Mouse (Mus musculus) forebrain, embryonic 14.5 days (tissue): Measurements from ENCODE around the gene Gpx6. TPM values are rescaled to one million over a fixed set of nuclear protein-coding genes. Genes with fewer than 3 reads are reported as not detected.

Experiments
- ATAC-seq: fragments of 200-750 bp; cut with Nextera tagmentation; 2 replicates; pipeline ENCODE4 v1.8.0; 2017; ENCODE audit warnings: mild to moderate bottlenecking, moderate library complexity
- DNase-seq: peaks from one replicate; pipeline ENCODE4 v3.0.0-alpha.2; 2015; ENCODE audit warnings: low spot score
- H3K27ac ChIP-seq: fragments of 300-500 bp; sonication (generic); 2 replicates; pipeline ENCODE4 v1.5.1; 2014; ENCODE audit warnings: low read depth, mild to moderate bottlenecking, control low read depth, low read length, moderate library complexity
- H3K27me3 ChIP-seq: fragments of 300-500 bp; sonication (generic); replicated peaks from 2 replicates; pipeline ENCODE4 v1.6.1; 2014; ENCODE audit warnings: low read length, control low read depth, mixed read lengths; ENCODE audit not compliant: control insufficient read depth, insufficient read depth
- H3K36me3 ChIP-seq: fragments of 300-500 bp; sonication (generic); 2 replicates; pipeline ENCODE4 v1.6.1; 2014; ENCODE audit warnings: low read length, control low read depth; ENCODE audit not compliant: control insufficient read depth, insufficient read depth
- H3K4me1 ChIP-seq: fragments of 300-500 bp; sonication (generic); 2 replicates; pipeline ENCODE4 v1.6.1; 2014; ENCODE audit warnings: antibody characterized with exemption, low read length, control low read depth; ENCODE audit not compliant: control insufficient read depth, insufficient read depth
- H3K4me2 ChIP-seq: fragments of 300-500 bp; sonication (generic); 2 replicates; pipeline ENCODE4 v1.6.1; 2014; ENCODE audit warnings: mild to moderate bottlenecking, control low read depth, low read length
- H3K4me3 ChIP-seq: fragments of 300-500 bp; sonication (generic); 2 replicates; pipeline ENCODE4 v1.5.1; 2014; ENCODE audit warnings: low read depth, low read length, control low read depth
- H3K9ac ChIP-seq: fragments of 300-500 bp; sonication (generic); 2 replicates; pipeline ENCODE4 v1.6.1; 2014; ENCODE audit warnings: mild to moderate bottlenecking, low read length, control low read depth, moderate library complexity
- H3K9me3 ChIP-seq: fragments of 300-500 bp; sonication (generic); replicated peaks from 2 replicates; pipeline ENCODE4 v1.6.1; 2016; ENCODE audit warnings: low read length, control low read depth, mixed read lengths; ENCODE audit not compliant: control insufficient read depth
- WGBS: fragments of 180-500 bp; shearing (Covaris S2); extraction: QIAGEN DNeasy Blood & Tissue Kit; methylation state at CpG from one replicate; pipeline ENCODE4 v1.1.7; 2014; 5-methylcytosine and 5-hydroxymethylcytosine counted together
- polyA plus RNA-seq: library from polyadenylated mRNA; unstranded; fragments of >200 nt; fragmentation: Nextera tagmentation; extraction: Ambion mirVana; gene quantifications from 2 replicates; pipeline ENCODE4 v1.2.1, GENCODE M21; 2014

Gpx6 gene
- polyA plus RNA-seq, 1 experiment from 2014 or later, result not detected

DNA sequence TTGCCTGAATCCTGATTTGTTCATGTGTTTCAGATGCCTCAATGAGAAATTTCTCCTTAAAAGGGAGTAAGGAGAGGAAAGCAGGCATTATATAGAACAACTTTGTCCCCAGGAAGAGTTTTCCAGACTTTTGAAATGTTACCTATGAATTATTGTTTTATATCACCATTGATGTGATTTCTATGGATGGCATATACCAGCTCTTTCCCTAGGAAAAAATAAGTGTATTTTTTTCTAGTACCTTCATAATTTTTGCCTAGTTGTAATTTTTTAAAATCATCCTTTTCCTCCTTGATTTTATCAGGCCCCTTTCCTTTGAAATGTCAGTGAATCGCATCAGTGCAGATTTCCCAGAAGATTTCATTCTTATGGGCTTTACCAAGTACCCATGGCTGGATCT, 34.7 kb downstream of the Gpx6 start, which contains the start of gene Olfr1367:
Gene Olfr1367, plus strand, starts transcription at position 301 of the 400 bp plus-strand sequence.
- no peaks in the 10 kb centered on the region for H3K9me3 ChIP-seq
- no peaks in the 10 kb centered on the region for H3K4me1 ChIP-seq
- ATAC-seq (no peak), DNase-seq (no peak)
- H3K27me3 ChIP-seq, result no peaks in the 10 kb centered on the region
- no peak within 1 kb of the TSS for H3K9ac ChIP-seq
- H3K4me2 ChIP-seq, result no peak within 1 kb of the TSS
- H3K27ac ChIP-seq, result no peak within 1 kb of the TSS
- WGBS, result 88% methylated on average over 1 of the region's 1 CpGs
- H3K36me3 ChIP-seq, result no peaks in the 10 kb centered on the region
- no peak within 1 kb of the TSS for H3K4me3 ChIP-seq

DNA sequence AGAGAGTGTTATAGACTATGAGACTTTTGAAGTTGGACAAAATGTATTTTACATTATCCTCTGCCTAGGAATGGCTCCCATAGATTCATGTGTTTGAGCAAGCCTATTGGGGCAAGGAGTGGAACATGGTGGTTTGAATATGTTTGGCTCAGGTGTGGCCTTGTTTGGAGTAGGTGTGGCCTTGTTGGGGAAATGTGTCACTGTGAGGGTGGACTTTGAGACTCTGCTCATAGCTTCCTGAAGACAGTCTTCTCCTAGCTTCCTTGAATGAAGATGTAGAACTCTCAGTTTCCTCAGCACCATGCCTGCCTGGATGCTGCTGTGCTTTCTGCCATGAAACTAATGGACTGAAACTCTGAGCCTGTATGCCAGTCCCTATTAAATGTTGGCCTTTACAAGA, 38.7 kb downstream of the Gpx6 start:
- H3K27me3 ChIP-seq, result no peaks in the 10 kb centered on the region

DNA sequence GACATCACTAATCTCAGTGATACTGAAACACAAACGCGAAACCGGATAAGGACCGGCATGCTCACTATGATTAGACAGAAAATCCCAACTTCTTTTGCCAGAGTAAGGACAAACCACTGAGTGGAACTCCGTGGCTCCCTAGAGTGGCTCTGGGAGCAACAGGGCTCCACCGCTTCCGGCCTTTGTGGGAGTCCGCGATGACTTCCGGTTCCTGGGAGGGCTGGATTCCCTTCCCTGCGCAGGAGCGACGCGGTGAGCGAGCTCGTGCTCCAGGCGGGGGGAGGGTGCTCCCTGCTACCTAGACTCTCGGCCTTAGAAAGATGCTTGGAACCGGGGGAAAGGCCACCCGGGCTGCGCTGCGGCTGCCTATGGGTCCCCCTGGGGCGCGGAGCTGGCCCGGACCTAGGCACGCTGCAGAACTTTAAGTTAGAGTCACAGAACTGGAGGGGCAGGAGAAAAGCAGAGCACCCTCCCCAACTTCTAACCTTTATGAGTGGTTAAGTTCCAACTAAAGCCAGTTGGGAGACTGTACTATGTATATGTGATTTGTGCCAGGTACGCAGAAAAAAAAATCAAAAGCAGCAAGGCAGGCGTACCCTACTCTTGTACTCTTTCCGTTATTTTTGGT, 50.8 kb downstream of the Gpx6 start, which contains the start of gene Zscan12:
Gene Zscan12, plus strand, starts transcription at position 200 of the 628 bp plus-strand sequence.
- DNase-seq (peak; percentile 98), ATAC-seq (peak; percentile 100)
- Histone ChIP-seq H3K27ac (0 out of 2 replicates have a peak within 1 kb of the TSS, but pooled peaks have one; percentile 39), H3K4me3 (peak within 1 kb of the TSS; percentile 66), H3K4me2 (peak within 1 kb of the TSS; percentile 62), H3K4me1 (peaks cover 18% of the 10 kb centered on the region), H3K27me3 (no peaks in the 10 kb centered on the region), H3K36me3 (0 out of 2 replicates have a peak, but pooled peaks cover 2% of the 10 kb centered on the region), H3K9ac (peak within 1 kb of the TSS; percentile 85), H3K9me3 (no peaks in the 10 kb centered on the region)
- under 1% methylated on average over 29 of the region's 29 CpGs for WGBS

More for the DNA sequence above, 38.7 kb downstream of the Gpx6 start:
- Histone ChIP-seq H3K9ac (no peak overlapping the region), H3K4me1 (no peaks in the 10 kb centered on the region), H3K36me3 (no peaks in the 10 kb centered on the region), H3K27ac (no peak overlapping the region), H3K9me3 (no peaks in the 10 kb centered on the region), H3K4me3 (no peak overlapping the region), H3K4me2 (no peak overlapping the region)
- DNase-seq, result no peak
- no peak for ATAC-seq

DNA sequence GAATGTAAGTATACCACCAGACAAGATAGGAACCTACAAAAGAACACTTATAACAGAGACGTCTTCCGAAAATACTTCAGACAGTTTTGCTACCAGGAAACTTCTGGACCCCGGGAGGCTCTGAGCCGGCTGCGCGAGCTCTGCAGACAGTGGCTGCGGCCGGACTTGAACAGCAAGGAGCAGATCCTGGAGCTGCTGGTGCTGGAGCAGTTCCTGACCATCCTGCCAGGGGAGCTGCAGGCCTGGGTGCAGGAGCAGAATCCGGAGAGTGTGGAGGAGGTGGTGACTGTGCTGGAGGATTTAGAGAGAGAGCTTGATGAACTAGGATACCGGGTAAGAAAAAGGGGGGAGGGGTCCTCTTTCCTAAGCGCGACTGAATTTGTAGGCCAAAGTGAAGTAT, 51.8 kb downstream of the Gpx6 start:
- peak overlapping the region; percentile 62 for H3K4me2 ChIP-seq
- DNase-seq (no peak), ATAC-seq (no peak)
- H3K4me1 ChIP-seq, result peaks cover 18% of the 10 kb centered on the region
- H3K9me3 ChIP-seq, result no peaks in the 10 kb centered on the region
- no peak overlapping the region for H3K27ac ChIP-seq
- peak overlapping the region; percentile 66; the same call in 1 of the 2 replicates for H3K4me3 ChIP-seq
- H3K36me3 ChIP-seq, result peaks cover 7% of the 10 kb centered on the region
- H3K27me3 ChIP-seq, result no peaks in the 10 kb centered on the region
- WGBS, result 63% methylated on average over 12 of the region's 12 CpGs
- H3K9ac ChIP-seq, result peak overlapping the region; percentile 85

DNA sequence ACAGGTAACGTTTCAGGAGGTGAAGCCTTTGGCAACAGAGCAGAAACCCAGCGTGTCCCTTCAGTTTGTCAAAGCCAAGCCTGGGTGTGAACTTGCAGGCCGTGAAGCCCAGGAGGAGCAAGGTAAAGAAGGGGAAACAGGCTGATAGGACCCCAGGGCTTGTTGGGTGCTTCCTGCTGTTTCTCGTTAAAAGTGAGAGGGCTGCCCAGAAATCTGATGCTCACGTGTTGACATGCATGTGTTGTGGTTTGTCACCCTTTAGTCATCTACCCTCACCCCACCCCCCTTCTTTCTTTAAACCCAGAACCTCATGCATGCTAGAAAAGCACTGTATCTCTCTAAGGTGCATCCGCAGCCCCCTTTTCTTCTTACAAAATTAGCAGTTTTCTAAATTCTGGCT, 54.7 kb downstream of the Gpx6 start:
- DNase-seq (no peak), ATAC-seq (no peak)
- Histone ChIP-seq H3K9me3 (no peaks in the 10 kb centered on the region), H3K4me2 (no peak overlapping the region), H3K36me3 (peaks cover 35% of the 10 kb centered on the region), H3K4me1 (peaks cover 18% of the 10 kb centered on the region), H3K27me3 (no peaks in the 10 kb centered on the region), H3K9ac (no peak overlapping the region), H3K27ac (no peak overlapping the region), H3K4me3 (no peak overlapping the region)
- 78% methylated on average over 6 of the region's 6 CpGs for WGBS

Other genes starting within 250 kb of the Gpx6 start
- not detected in 2 replicates for gene Olfr1370, start 237.2 kb upstream of the Gpx6 start, polyA plus RNA-seq
- gene Olfr1369-ps1, start 200.6 kb upstream of the Gpx6 start, polyA plus RNA-seq, result not detected in 2 replicates
- not detected in 2 replicates for gene Olfr263, start 182.5 kb upstream of the Gpx6 start, polyA plus RNA-seq
- not detected in 2 replicates for gene Olfr1368, start 166.3 kb upstream of the Gpx6 start, polyA plus RNA-seq
- 80.7 and 82.3 TPM in 2 replicates for gene Trim27, start 132.7 kb upstream of the Gpx6 start, polyA plus RNA-seq
- gene Gpx5, start 19.4 kb upstream of the Gpx6 start, polyA plus RNA-seq, result not detected in 2 replicates
- gene Olfr1367, start 34.8 kb downstream of the Gpx6 start, polyA plus RNA-seq, result not detected in 2 replicates
- 14.7 and 15.0 TPM in 2 replicates for gene Zscan12, start 50.7 kb downstream of the Gpx6 start, polyA plus RNA-seq
- 78.3 and 80.5 TPM in 2 replicates for gene Zkscan3, start 90.6 kb downstream of the Gpx6 start, polyA plus RNA-seq
- gene Pgbd1, start 128.9 kb downstream of the Gpx6 start, polyA plus RNA-seq, result 3.5 and 3.7 TPM in 2 replicates
- 10.4 TPM in 2 replicates for gene Zscan26, start 141.6 kb downstream of the Gpx6 start, polyA plus RNA-seq
- gene Nkapl, start 156.4 kb downstream of the Gpx6 start, polyA plus RNA-seq, result 3.8 TPM in 2 replicates
- gene Zkscan4, start 166.8 kb downstream of the Gpx6 start, polyA plus RNA-seq, result 7.5 and 8.2 TPM in 2 replicates
- not detected in 2 replicates for gene Gm10065, start 167.3 kb downstream of the Gpx6 start, polyA plus RNA-seq
- 0.36 and 0.78 TPM in 2 replicates for gene AK157302, start 183.1 kb downstream of the Gpx6 start, polyA plus RNA-seq
- gene Gm11273, start 189.3 kb downstream of the Gpx6 start, polyA plus RNA-seq, result 5.1 and 6.2 TPM in 2 replicates
- 7.3 and 8.6 TPM in 2 replicates for gene Zkscan8, start 219.0 kb downstream of the Gpx6 start, polyA plus RNA-seq
- gene Olfr1366, start 230.7 kb downstream of the Gpx6 start, polyA plus RNA-seq, result 0.10 and 0.20 TPM in 2 replicates
- not detected in 2 replicates for gene Olfr1535, start 247.8 kb downstream of the Gpx6 start, polyA plus RNA-seq